Mouse (Mus musculus) intestine, postnatal 0 days (tissue): ENCODE measurements at regions not wholly inside any gene's neighbourhood (a gene's known extent, or its start where the extent isn't known, plus 50 kb on each side); places are given as distances from the start of the nearest gene placed in this dataset.

Experiments
- ATAC-seq: fragments of 200-750 bp; cut with Nextera tagmentation; 2 replicates; pipeline ENCODE4 v1.8.0; 2017; ENCODE audit warnings: mild to moderate bottlenecking, moderate TSS enrichment, moderate library complexity
- H3K27ac ChIP-seq: fragments of 300-500 bp; sonication (generic); 2 replicates; pipeline ENCODE4 v1.5.1; 2014; ENCODE audit warnings: mild to moderate bottlenecking, low read depth, low read length, moderate library complexity
- H3K27me3 ChIP-seq: fragments of 300-500 bp; sonication (generic); replicated peaks from 2 replicates; pipeline ENCODE4 v1.6.1; 2014; ENCODE audit warnings: low read length, mixed read lengths; ENCODE audit not compliant: control insufficient read depth, insufficient read depth
- H3K36me3 ChIP-seq: fragments of 300-500 bp; sonication (generic); 2 replicates; pipeline ENCODE4 v1.6.1; 2014; ENCODE audit warnings: mild to moderate bottlenecking, moderate library complexity; ENCODE audit not compliant: control insufficient read depth, insufficient read depth
- H3K4me1 ChIP-seq: fragments of 300-500 bp; sonication (generic); replicated peaks from 2 replicates; pipeline ENCODE4 v1.6.1; 2014; ENCODE audit warnings: antibody characterized with exemption, low read length, mixed read lengths; ENCODE audit not compliant: control insufficient read depth, insufficient read depth
- H3K4me2 ChIP-seq: fragments of 300-500 bp; sonication (generic); replicated peaks from 2 replicates; pipeline ENCODE4 v1.6.1; 2014; ENCODE audit warnings: low read depth, mild to moderate bottlenecking, moderate library complexity
- H3K4me3 ChIP-seq: fragments of 300-500 bp; sonication (generic); 2 replicates; pipeline ENCODE4 v1.5.1; 2014; ENCODE audit warnings: low read depth, low read length
- H3K9ac ChIP-seq: fragments of 300-500 bp; sonication (generic); 2 replicates; pipeline ENCODE4 v1.6.1; 2014; ENCODE audit warnings: mild to moderate bottlenecking, low read depth, low read length
- H3K9me3 ChIP-seq: fragments of 300-500 bp; sonication (generic); 2 replicates; pipeline ENCODE4 v1.6.1; 2016; ENCODE audit warnings: mixed run types; ENCODE audit not compliant: control insufficient read depth
- CTCF ChIP-seq: sonication (generic); IDR thresholded peaks from 2 replicates; pipeline ENCODE4 v1.5.1; 2016; ENCODE audit warnings: low read depth, mild to moderate bottlenecking, control low read depth, antibody characterized with exemption, moderate library complexity
- WGBS: fragments of 180-500 bp; shearing (Covaris S2); extraction: QIAGEN DNeasy Blood & Tissue Kit; methylation state at CpG from one replicate; pipeline ENCODE4 v1.1.7; 2014; 5-methylcytosine and 5-hydroxymethylcytosine counted together

- H3K36me3 ChIP-seq, result no peaks in the 10 kb centered on the region
- 15% methylated on average over 1 of the region's 1 CpGs for WGBS
- no peaks in the 10 kb centered on the region for H3K4me1 ChIP-seq
- H3K4me2 ChIP-seq, result no peak overlapping the region
- no peak overlapping the region for H3K4me3 ChIP-seq
- no peak for TF ChIP-seq CTCF
- peak; percentile 59 for ATAC-seq
- no peak overlapping the region for H3K9ac ChIP-seq
- no peaks in the 10 kb centered on the region for H3K9me3 ChIP-seq
- H3K27ac ChIP-seq, result no peak overlapping the region
- H3K27me3 ChIP-seq, result no peaks in the 10 kb centered on the region
Observed at GRCm38 (mm10) chr2:51543949-51544348, 83.4 kb upstream of the Tas2r134 start.

GRCm38 (mm10) chr2:51542272-51542671, 85.0 kb upstream of the Tas2r134 start:
- Histone ChIP-seq H3K9me3 (no peaks in the 10 kb centered on the region), H3K27me3 (no peaks in the 10 kb centered on the region), H3K4me1 (no peaks in the 10 kb centered on the region), H3K4me3 (no peak overlapping the region), H3K27ac (no peak overlapping the region), H3K9ac (no peak overlapping the region), H3K36me3 (no peaks in the 10 kb centered on the region), H3K4me2 (no peak overlapping the region)
- no peak for ATAC-seq
- WGBS, result 86% methylated on average over 4 of the region's 4 CpGs
- TF ChIP-seq CTCF, result peak; percentile 51

- Histone ChIP-seq H3K4me3 (no peak overlapping the region), H3K4me1 (0 out of 2 replicates have a peak, but pooled peaks cover 2% of the 10 kb centered on the region), H3K9ac (no peak overlapping the region), H3K27me3 (no peaks in the 10 kb centered on the region), H3K4me2 (no peak overlapping the region), H3K27ac (no peak overlapping the region), H3K9me3 (no peaks in the 10 kb centered on the region), H3K36me3 (no peaks in the 10 kb centered on the region)
- 51% methylated on average over 11 of the region's 11 CpGs for WGBS
- no peak for TF ChIP-seq CTCF
- ATAC-seq, result no peak
Observed at GRCm38 (mm10) chr2:51532709-51533414, 94.4 kb upstream of the Tas2r134 start.

GRCm38 (mm10) chr2:51531106-51531839, 96.0 kb upstream of the Tas2r134 start:
- no peak for ATAC-seq
- Histone ChIP-seq H3K27me3 (no peaks in the 10 kb centered on the region), H3K9me3 (no peaks in the 10 kb centered on the region), H3K36me3 (no peaks in the 10 kb centered on the region), H3K4me2 (no peak overlapping the region), H3K9ac (no peak overlapping the region), H3K27ac (no peak overlapping the region), H3K4me3 (no peak overlapping the region), H3K4me1 (0 out of 2 replicates have a peak, but pooled peaks cover 2% of the 10 kb centered on the region)
- WGBS, result 33% methylated on average over 10 of the region's 10 CpGs
- no peak for TF ChIP-seq CTCF

GRCm38 (mm10) chr2:51522766-51523165, 104.5 kb upstream of the Tas2r134 start:
- TF ChIP-seq CTCF, result no peak
- no peaks in the 10 kb centered on the region for H3K27me3 ChIP-seq
- H3K36me3 ChIP-seq, result no peaks in the 10 kb centered on the region
- ATAC-seq, result no peak
- no peaks in the 10 kb centered on the region for H3K4me1 ChIP-seq
- 83% methylated on average over 3 of the region's 3 CpGs for WGBS
- no peak overlapping the region for H3K9ac ChIP-seq
- H3K4me2 ChIP-seq, result no peak overlapping the region
- H3K9me3 ChIP-seq, result no peaks in the 10 kb centered on the region
- H3K27ac ChIP-seq, result no peak overlapping the region
- H3K4me3 ChIP-seq, result no peak overlapping the region

- Histone ChIP-seq H3K9me3 (no peaks in the 10 kb centered on the region), H3K9ac (no peak overlapping the region), H3K27ac (no peak overlapping the region), H3K4me3 (no peak overlapping the region), H3K27me3 (no peaks in the 10 kb centered on the region), H3K4me2 (no peak overlapping the region), H3K4me1 (no peaks in the 10 kb centered on the region), H3K36me3 (no peaks in the 10 kb centered on the region)
- no peak for ATAC-seq
- TF ChIP-seq CTCF, result no peak
- 48% methylated on average over 8 of the region's 8 CpGs for WGBS
Observed at GRCm38 (mm10) chr2:51509220-51510011, 117.9 kb upstream of the Tas2r134 start.
